Mouse (Mus musculus) cerebellum, adult 9-10 months (tissue): ENCODE measurements around the gene Klhl40.
A peak's percentile ranks its signal among the peaks of the same experiment; 100 is the strongest.

Source experiments
- DNase-seq: peaks from one replicate; pipeline ENCODE4 v3.0.0; 2022

The Klhl40 gene

GRCm38 (mm10) chr9:121784801-121785200 is 7.4 kb downstream of the Klhl40 start:
- DNase-seq: no peak

GRCm38 (mm10) chr9:121785261-121785660 is 7.9 kb downstream of the Klhl40 start:
- no peak for DNase-seq

GRCm38 (mm10) chr9:121786359-121786758 is 9.0 kb downstream of the Klhl40 start:
- no peak for DNase-seq

GRCm38 (mm10) chr9:121791206-121791605 is 13.8 kb downstream of the Klhl40 start:
- DNase-seq: peak; percentile 45

GRCm38 (mm10) chr9:121791757-121792521 is 14.5 kb downstream of the Klhl40 start, which contains the start of gene Hhatl:
Gene Hhatl, minus strand, starts transcription at chr9:121792507.
- no peak for DNase-seq

GRCm38 (mm10) chr9:121794972-121795539 is 17.6 kb downstream of the Klhl40 start:
- no peak for DNase-seq

DNA sequence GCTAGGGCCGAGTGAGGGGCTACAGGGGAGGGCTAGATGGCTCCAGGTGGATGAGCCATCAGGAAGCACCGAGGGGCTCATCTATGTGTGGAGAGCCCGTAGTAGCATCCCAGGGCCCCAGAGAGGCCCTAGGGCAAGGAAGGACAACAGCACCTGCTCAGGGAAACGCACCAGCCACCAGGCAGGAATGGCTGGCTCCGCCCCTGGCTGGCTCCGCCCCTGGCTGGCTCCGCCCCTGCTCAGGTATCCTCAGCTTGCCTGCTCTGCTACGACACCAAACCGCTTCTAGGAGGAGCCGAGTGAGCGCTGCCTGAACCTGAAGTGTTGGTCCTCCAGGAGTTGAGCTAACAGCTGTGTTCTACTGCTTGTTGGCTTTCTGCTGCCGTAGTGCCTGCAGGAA is 20.3 kb downstream of the Klhl40 start:
- no peak for DNase-seq

GRCm38 (mm10) chr9:121798887-121799520 is 21.6 kb downstream of the Klhl40 start:
- no peak for DNase-seq

DNA sequence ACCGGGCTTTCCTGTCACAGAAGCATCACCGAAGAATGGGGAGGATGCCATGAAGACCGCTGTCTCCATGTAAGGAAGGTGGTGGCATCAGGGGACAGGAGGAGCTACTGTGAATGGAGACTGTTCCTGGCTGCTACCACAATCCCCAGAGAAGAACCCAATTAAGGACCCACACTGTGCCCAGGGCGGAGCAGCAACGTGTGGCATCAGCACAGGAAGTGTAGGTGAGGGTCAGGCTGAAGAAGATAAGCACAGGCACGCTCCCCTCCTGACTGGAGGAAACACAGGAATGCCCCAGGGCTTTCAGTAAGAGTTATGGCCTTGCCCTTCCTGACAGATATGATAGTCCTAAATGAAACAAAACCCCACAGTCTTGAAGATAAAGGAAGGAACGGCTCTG is 25.3 kb downstream of the Klhl40 start:
- DNase-seq: no peak

- DNase-seq: no peak
Measured at GRCm38 (mm10) chr9:121807546-121807945, 30.1 kb downstream of the Klhl40 start.

DNA sequence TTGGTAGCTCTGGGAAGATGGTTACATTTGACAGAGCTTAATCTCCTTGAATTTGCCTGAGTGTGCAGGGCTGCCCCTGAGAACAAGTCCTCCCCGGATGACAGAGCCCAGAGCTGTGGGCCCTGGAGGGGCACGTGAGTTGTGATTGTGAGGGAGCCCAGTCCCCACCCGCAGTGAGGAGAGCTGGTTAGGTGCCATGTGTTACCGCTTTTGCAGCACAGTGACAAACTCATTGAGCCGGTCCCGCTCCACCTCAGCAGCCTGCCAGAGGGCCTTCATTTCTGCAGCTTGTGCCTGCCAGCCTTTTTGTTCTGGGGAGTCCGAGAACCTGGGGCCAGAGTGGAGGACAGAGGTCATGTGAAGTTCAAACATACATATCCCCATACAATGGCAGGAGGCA is 30.5 kb downstream of the Klhl40 start:
- DNase-seq: peak; percentile 46

GRCm38 (mm10) chr9:121808511-121808910 is 31.1 kb downstream of the Klhl40 start:
- no peak for DNase-seq

DNA sequence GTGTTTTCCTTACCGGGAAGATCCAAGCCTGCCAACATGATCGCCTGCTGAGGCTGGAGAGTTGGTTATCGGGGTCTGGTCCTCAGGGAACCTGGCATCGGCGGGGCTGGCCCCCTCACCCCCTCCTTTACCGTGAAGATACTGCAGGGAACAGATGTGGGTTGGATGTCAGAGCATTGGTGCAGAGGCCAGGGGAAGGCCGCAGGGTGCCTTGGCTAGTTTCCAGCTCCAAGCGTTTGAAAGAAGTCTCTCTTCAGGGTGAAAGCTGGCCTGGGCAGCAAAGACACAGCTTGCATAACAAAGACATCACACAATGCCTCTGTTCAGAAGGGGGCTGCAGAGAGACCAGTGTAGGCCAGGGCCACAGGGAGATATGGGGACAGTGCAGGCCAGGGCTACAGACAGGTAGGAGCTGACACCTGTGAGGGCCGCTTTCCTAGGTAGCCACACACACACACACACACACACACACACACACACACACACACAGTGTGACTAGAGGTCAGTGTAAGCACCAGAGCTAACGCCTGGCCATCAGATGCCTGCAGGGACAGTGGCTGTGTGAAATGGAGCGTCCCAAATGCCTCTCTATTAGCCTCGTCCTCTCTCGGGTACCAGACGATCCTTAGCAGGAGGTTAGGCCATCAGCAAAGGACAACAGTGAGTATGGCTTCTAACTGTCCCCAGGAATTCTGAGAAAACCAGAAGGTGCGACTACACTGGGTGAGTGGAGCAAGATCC is 32.8 kb downstream of the Klhl40 start:
- DNase-seq: peak; percentile 66

GRCm38 (mm10) chr9:121815183-121815582 is 37.8 kb downstream of the Klhl40 start:
- no peak for DNase-seq

GRCm38 (mm10) chr9:121819073-121819770 is 41.8 kb downstream of the Klhl40 start:
- peak; percentile 73 for DNase-seq

- peak; percentile 88 for DNase-seq
Measured at GRCm38 (mm10) chr9:121819771-121820471, 42.5 kb downstream of the Klhl40 start.

DNA sequence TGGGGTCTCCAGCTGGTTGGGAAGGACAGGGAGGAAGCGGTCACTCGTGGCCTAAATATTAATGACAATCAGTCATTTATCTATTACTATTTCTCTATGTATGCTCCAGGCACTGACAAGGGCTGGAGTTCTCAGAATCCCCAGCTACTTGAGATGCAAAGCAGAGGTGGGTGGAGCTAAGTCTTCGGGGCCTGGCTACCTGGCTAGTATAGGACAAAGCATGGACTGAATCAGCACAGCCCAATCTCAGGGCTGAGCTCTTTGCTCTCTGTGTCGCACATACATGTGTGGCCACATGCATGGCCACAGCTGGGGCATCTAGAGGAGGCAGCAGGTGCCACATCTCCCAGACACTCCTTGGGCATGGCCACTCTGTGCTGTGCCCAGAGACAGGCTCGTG is 43.4 kb downstream of the Klhl40 start:
- DNase-seq: no peak

DNA sequence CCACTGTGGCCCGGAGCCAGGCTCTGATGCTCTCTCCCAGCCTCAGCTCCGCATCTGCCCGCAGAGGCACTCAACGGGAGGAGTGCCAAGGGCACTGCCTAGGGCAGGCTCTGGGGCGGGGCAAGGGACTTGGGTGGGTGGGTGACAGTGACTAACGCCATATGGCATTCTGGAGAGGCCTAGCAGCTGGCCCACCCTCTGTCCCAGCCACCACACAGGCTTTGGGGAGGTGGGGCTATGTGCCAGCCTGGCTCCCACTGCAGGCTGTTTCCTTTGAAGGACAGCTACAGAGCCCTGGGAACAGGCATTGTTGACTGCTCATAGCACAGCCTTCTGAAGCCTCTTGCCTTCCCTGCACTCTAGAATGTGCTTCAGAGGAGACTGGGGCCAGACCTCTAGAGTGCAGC is 45.2 kb downstream of the Klhl40 start:
- peak; percentile 56 for DNase-seq

GRCm38 (mm10) chr9:121823051-121823450 is 45.6 kb downstream of the Klhl40 start:
- peak; percentile 88 for DNase-seq

- peak; percentile 64 for DNase-seq
Measured at GRCm38 (mm10) chr9:121823991-121824390, 46.6 kb downstream of the Klhl40 start.

- no peak for DNase-seq
Measured at GRCm38 (mm10) chr9:121826356-121826755, 48.9 kb downstream of the Klhl40 start.

DNA sequence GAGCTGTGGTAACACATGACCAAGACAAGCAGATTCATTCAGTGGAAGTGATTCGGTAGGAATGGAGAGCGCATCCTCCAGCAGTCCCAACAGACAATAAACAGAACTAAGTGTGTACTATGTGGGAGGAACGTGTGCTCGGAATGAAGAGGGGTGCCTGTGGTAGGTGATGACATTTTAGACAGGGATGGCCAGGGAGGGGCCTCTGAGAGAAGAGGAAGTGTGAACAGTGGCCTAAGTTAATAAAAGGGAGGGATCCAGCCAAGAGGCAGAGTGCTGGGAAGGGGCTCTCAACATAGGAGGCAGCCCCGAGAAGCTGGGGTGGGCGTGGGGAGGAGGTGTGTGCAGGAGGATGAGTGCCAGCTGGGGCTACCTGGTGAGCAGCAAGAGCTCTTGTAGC is 50.9 kb downstream of the Klhl40 start:
- no peak for DNase-seq
